Mouse (Mus musculus): Measurements from ENCODE around the gene Gm20388.
A peak's percentile ranks its signal among the peaks of the same experiment; 100 is the strongest.
"Not testable (repeated sequence)": the region's sequence is repeated elsewhere in the genome, so short reads cannot be mapped to it uniquely, and the experiment has no call there.

Gene Gm20388

GRCm38 (mm10) chr8:123231742-123232141 lies 3321.1 kb downstream of the Gm20388 start:
- DNase-seq: peak; percentile 35

- no peak for DNase-seq
These were observed 3321.9 kb downstream of the Gm20388 start for GRCm38 (mm10) chr8:123232553-123232952.

GRCm38 (mm10) chr8:123233300-123233699 lies 3322.7 kb downstream of the Gm20388 start:
- no peak for DNase-seq

- no peak for DNase-seq
These were observed 3323.1 kb downstream of the Gm20388 start for GRCm38 (mm10) chr8:123233760-123234159.

- DNase-seq: no peak
These were observed 3324.4 kb downstream of the Gm20388 start for GRCm38 (mm10) chr8:123234918-123235519.

- peak; percentile 90 for DNase-seq
These were observed 3325.2 kb downstream of the Gm20388 start, which contains the start of gene Spata2l for GRCm38 (mm10) chr8:123235520-123236497. TSS of gene Spata2l (minus strand) at chr8:123236233.

GRCm38 (mm10) chr8:123239398-123239797 lies 3328.8 kb downstream of the Gm20388 start:
- DNase-seq: no peak

- DNase-seq: no peak
These were observed 3331.7 kb downstream of the Gm20388 start for GRCm38 (mm10) chr8:123242107-123242923.

- no peak for DNase-seq
These were observed 3332.4 kb downstream of the Gm20388 start for GRCm38 (mm10) chr8:123243053-123243452.

GRCm38 (mm10) chr8:123244382-123244781 lies 3333.7 kb downstream of the Gm20388 start:
- DNase-seq: no peak

- DNase-seq: no peak
These were observed 3334.9 kb downstream of the Gm20388 start for GRCm38 (mm10) chr8:123245543-123245942.

GRCm38 (mm10) chr8:123247748-123248147 lies 3337.1 kb downstream of the Gm20388 start:
- no peak for DNase-seq

- DNase-seq: no peak
These were observed 3338.0 kb downstream of the Gm20388 start for GRCm38 (mm10) chr8:123248596-123248995.

GRCm38 (mm10) chr8:123250940-123251339 lies 3340.3 kb downstream of the Gm20388 start:
- no peak for DNase-seq

GRCm38 (mm10) chr8:123252925-123253324 lies 3342.3 kb downstream of the Gm20388 start:
- DNase-seq: no peak

GRCm38 (mm10) chr8:123253451-123254098 lies 3342.9 kb downstream of the Gm20388 start:
- peak; percentile 20 for DNase-seq

- peak; percentile 91 for DNase-seq
These were observed 3343.7 kb downstream of the Gm20388 start, which contains the start of the genes Zfp276 and Vps9d1 for GRCm38 (mm10) chr8:123254099-123254885. TSS of gene Zfp276 (plus strand) at chr8:123254195. TSS of gene Vps9d1 (minus strand) at chr8:123254348.

- no peak for DNase-seq
These were observed 3344.5 kb downstream of the Gm20388 start for GRCm38 (mm10) chr8:123255170-123255569.

GRCm38 (mm10) chr8:123257114-123257513 lies 3346.5 kb downstream of the Gm20388 start:
- DNase-seq: no peak

- DNase-seq: not testable (repeated sequence)
These were observed 3347.0 kb downstream of the Gm20388 start for GRCm38 (mm10) chr8:123257593-123257992.

GRCm38 (mm10) chr8:123267926-123268656 lies 3357.4 kb downstream of the Gm20388 start:
- DNase-seq: no peak
